Comparison of ENCODE assay signal across 18 mouse cellular contexts in genomic region chr6:115999227-115999626, GRCm38 (mm10). TPM values are rescaled to one million over a fixed set of nuclear protein-coding genes. Genes with fewer than 3 reads are reported as not detected.
A peak's percentile ranks its signal among the peaks of the same experiment; 100 is the strongest.
DNase-seq lines count a peak whose midpoint lies in the region; ATAC-seq and TF ChIP-seq lines count a peak whose summit lies in the region.
"Had no signal": no experiment of that assay in that cellular context is flagged by ENCODE, and none has a peak within 500 bp of the region (broad histone marks: within the 10 kb centered on the region; RNA-seq: fewer than 3 reads in every experiment).

No protein-coding gene starts in this region.

- no peak for ATAC-seq in heart, postnatal 0 days (ENCODE audit: insufficient read depth, low read depth)
- no peak for ATAC-seq in forebrain, postnatal 0 days
- no peak for ATAC-seq in forebrain, embryonic 13.5 days
- ATAC-seq: hindbrain, postnatal 0 days; liver, embryonic 12.5 days; lung, postnatal 0 days had no signal

- no peak overlapping the region for H3K4me3 ChIP-seq in heart, embryonic 10.5 days
- H3K4me3 ChIP-seq in heart, postnatal 0 days (ENCODE audit: low read depth, low read length): no peak overlapping the region
- H3K4me3 ChIP-seq in forebrain, postnatal 0 days (ENCODE audit: low read depth, low read length): no peak overlapping the region
- H3K4me3 ChIP-seq in forebrain, embryonic 13.5 days: no peak overlapping the region
- H3K4me3 ChIP-seq: liver, embryonic 12.5 days; myocyte had no signal

- H3K27ac ChIP-seq in heart, embryonic 10.5 days: peak overlapping the region; percentile 82
- H3K27ac ChIP-seq in heart, postnatal 0 days (ENCODE audit: low read depth): peak overlapping the region; percentile 77
- no peak overlapping the region for H3K27ac ChIP-seq in forebrain, postnatal 0 days (ENCODE audit: low read depth, low read length)
- H3K27ac ChIP-seq in forebrain, embryonic 13.5 days: no peak overlapping the region
- H3K27ac ChIP-seq: hindbrain, postnatal 0 days; liver, embryonic 12.5 days had no signal

- TF ChIP-seq CTCF in heart, postnatal 0 days (IDR thresholded peaks at IDR 0.05; ENCODE audit: low read depth): no peak
- TF ChIP-seq CTCF in forebrain, postnatal 0 days (IDR thresholded peaks at IDR 0.05; ENCODE audit: low read depth): no peak

- no peak overlapping the region for H3K4me2 ChIP-seq in heart, postnatal 0 days (ENCODE audit: low read depth, low read length)
- H3K4me2 ChIP-seq in forebrain, postnatal 0 days (ENCODE audit: low read depth): no peak overlapping the region
- H3K4me2 ChIP-seq in forebrain, embryonic 13.5 days: no peak overlapping the region
- H3K4me2 ChIP-seq: liver, embryonic 12.5 days; midbrain, embryonic 11.5 days had no signal

- intact Hi-C loops in heart, postnatal 36 days (cut with DNase I): no loop called here

- H3K9me3 ChIP-seq in heart, embryonic 10.5 days: no peaks in the 10 kb centered on the region
- H3K9me3 ChIP-seq in heart, postnatal 0 days (replicated peaks; ENCODE audit: control insufficient read depth, low read length): peaks cover 10% of the 10 kb centered on the region
- no peaks in the 10 kb centered on the region for H3K9me3 ChIP-seq in forebrain, postnatal 0 days (ENCODE audit: low read length)
- H3K9me3 ChIP-seq in forebrain, embryonic 13.5 days (replicated peaks): no peaks in the 10 kb centered on the region
- H3K9me3 ChIP-seq: liver, embryonic 12.5 days had no signal

- H3K9ac ChIP-seq in heart, postnatal 0 days (replicated peaks; ENCODE audit: low read depth, low read length): no peak overlapping the region
- H3K9ac ChIP-seq in forebrain, postnatal 0 days: no peak overlapping the region
- H3K9ac ChIP-seq in forebrain, embryonic 13.5 days: no peak overlapping the region
- H3K9ac ChIP-seq: liver, embryonic 12.5 days had no signal

- H3K27me3 ChIP-seq in heart, embryonic 10.5 days (ENCODE audit: insufficient read depth, poor library complexity, severe bottlenecking): peaks cover 7% of the 10 kb centered on the region; the same call in 1 of the 2 replicates
- peaks cover 6% of the 10 kb centered on the region for H3K27me3 ChIP-seq in heart, postnatal 0 days (ENCODE audit: control insufficient read depth, insufficient read depth, low read length)
- 0 out of 2 replicates have a peak, but pooled peaks cover 2% of the 10 kb centered on the region for H3K27me3 ChIP-seq in forebrain, postnatal 0 days (ENCODE audit: insufficient read depth, low read length)
- H3K27me3 ChIP-seq in forebrain, embryonic 13.5 days: peaks cover 13% of the 10 kb centered on the region

- WGBS in heart, embryonic 10.5 days: 80% methylated on average over 2 of the region's 2 CpGs
- 82% methylated on average over 2 of the region's 2 CpGs for WGBS in heart, postnatal 0 days
- 87% methylated on average over 2 of the region's 2 CpGs for WGBS in forebrain, postnatal 0 days
- WGBS in forebrain, embryonic 13.5 days: 90% methylated on average over 2 of the region's 2 CpGs

- no peak for TF ChIP-seq EP300 in heart, postnatal 0 days (IDR thresholded peaks at IDR 0.05; ENCODE audit: low read depth)

- peaks cover 72% of the 10 kb centered on the region for H3K4me1 ChIP-seq in heart, embryonic 10.5 days
- peaks cover 14% of the 10 kb centered on the region for H3K4me1 ChIP-seq in heart, postnatal 0 days (ENCODE audit: control insufficient read depth, insufficient read depth)
- H3K4me1 ChIP-seq in forebrain, postnatal 0 days (ENCODE audit: insufficient read depth): peaks cover under 1% of the 10 kb centered on the region; the same call in 1 of the 2 replicates
- peaks cover 3% of the 10 kb centered on the region for H3K4me1 ChIP-seq in forebrain, embryonic 13.5 days

- no peaks in the 10 kb centered on the region for H3K36me3 ChIP-seq in heart, embryonic 10.5 days
- no peaks in the 10 kb centered on the region for H3K36me3 ChIP-seq in heart, postnatal 0 days (replicated peaks; ENCODE audit: control insufficient read depth, insufficient read depth, low read length)
- H3K36me3 ChIP-seq in forebrain, postnatal 0 days (ENCODE audit: insufficient read depth): no peaks in the 10 kb centered on the region
- no peaks in the 10 kb centered on the region for H3K36me3 ChIP-seq in forebrain, embryonic 13.5 days (ENCODE audit: poor library complexity, severe bottlenecking)
- H3K36me3 ChIP-seq: liver, embryonic 12.5 days had no signal

- DNase-seq in heart, embryonic 10.5 days (ENCODE audit: low spot score): no peak
- DNase-seq in heart, postnatal 36 days: no peak
- peak; percentile 8 for DNase-seq in ovary, postnatal 36 days (ENCODE audit: low spot score)
- no peak for DNase-seq in ovary, postnatal 14 days (ENCODE audit: low spot score)
- peak; percentile 73 for DNase-seq in adrenal gland, postnatal 10 days
- no peak for DNase-seq in heart, postnatal 0 days (ENCODE audit: low spot score)
- DNase-seq in forebrain, postnatal 0 days: no peak
- DNase-seq: cerebellum, adult 2 months; kidney, adult 8-10 months; right cerebral cortex, postnatal 4 days had no signal

RNA-seq across cellular contexts. Expression of gene Plxnd1, which starts 4.4 kb away (rescaled TPM):
- 42.9 and 61.7 TPM in 2 replicates for polyA plus RNA-seq in heart, embryonic 10.5 days (2016; fragmentation: Nextera tagmentation; extraction: Ambion mirVana)
- 10 to 100 TPM; 69.9 to 74.6 TPM for total RNA-seq in heart, postnatal 36 days (2021)
- 100 to 1,000 TPM; 155 to 215 TPM for total RNA-seq in adrenal gland, postnatal 10 days (2021)
- 82.4 and 166 TPM in 2 replicates for total RNA-seq in heart, postnatal 0 days (2014; rRNA removed; ENCODE audit: low replicate concordance)
- polyA plus RNA-seq in heart, postnatal 0 days (2015; fragmentation: Nextera tagmentation; extraction: Ambion mirVana): 28.1 and 37.7 TPM in 2 replicates
- total RNA-seq in forebrain, postnatal 0 days (2014; rRNA removed): 44.1 and 63.3 TPM in 2 replicates
- polyA plus RNA-seq in forebrain, postnatal 0 days (2015; fragmentation: Nextera tagmentation; extraction: Ambion mirVana): 16.9 and 17.6 TPM in 2 replicates
- polyA plus RNA-seq in forebrain, embryonic 13.5 days (2015; fragmentation: Nextera tagmentation; extraction: Ambion mirVana): 14.3 and 19.7 TPM in 2 replicates

RNA-seq across cellular contexts. Expression of gene H1foo, which starts 54.5 kb away (rescaled TPM):
- polyA plus RNA-seq in heart, embryonic 10.5 days (2016; fragmentation: Nextera tagmentation; extraction: Ambion mirVana): not detected in 2 replicates
- total RNA-seq in heart, postnatal 36 days (2021): not detected
- total RNA-seq in adrenal gland, postnatal 10 days (2021): not detected
- total RNA-seq in heart, postnatal 0 days (2014; rRNA removed; ENCODE audit: low replicate concordance): not detected in 2 replicates
- not detected in 2 replicates for polyA plus RNA-seq in heart, postnatal 0 days (2015; fragmentation: Nextera tagmentation; extraction: Ambion mirVana)
- not detected in 2 replicates for total RNA-seq in forebrain, postnatal 0 days (2014; rRNA removed)
- polyA plus RNA-seq in forebrain, postnatal 0 days (2015; fragmentation: Nextera tagmentation; extraction: Ambion mirVana): not detected in 2 replicates
- polyA plus RNA-seq in forebrain, embryonic 13.5 days (2015; fragmentation: Nextera tagmentation; extraction: Ambion mirVana): not detected in 2 replicates
- total RNA-seq: layer of hippocampus, adult 8-10 months; left cerebral cortex, postnatal 10 days had no signal
- polyA plus RNA-seq: cerebellum, adult 2 months; hindbrain, postnatal 0 days; liver, embryonic 12.5 days; lung, postnatal 0 days; midbrain, embryonic 11.5 days; myocyte had no signal

Comparison
In these comparisons a context has a peak if more than half of its experiments do, and no peak if none do; other contexts are left out.
1. DNase-seq: peak in ovary, postnatal 36 days (single experiment) and adrenal gland, postnatal 10 days (single experiment); none in heart, embryonic 10.5 days (single experiment), heart, postnatal 36 days (0 of 2), ovary, postnatal 14 days (single experiment), heart, postnatal 0 days (single experiment) and forebrain, postnatal 0 days (single experiment).
2. H3K27ac ChIP-seq: peak in heart, embryonic 10.5 days (single experiment) and heart, postnatal 0 days (single experiment); none in forebrain, postnatal 0 days (single experiment) and forebrain, embryonic 13.5 days (single experiment).